Mouse (Mus musculus) WW6 (cell line): ENCODE data around the gene Mrps12.

ENCODE experiments used
- DNase-seq: peaks from one replicate; pipeline ENCODE4 v3.0.0-alpha.2; 2013; ENCODE audit warnings: low read depth, low spot score

Mrps12 gene

GRCm38 (mm10) chr7:28761907-28762306 lies 20.3 kb upstream of the Mrps12 start:
- no peak for DNase-seq

DNA sequence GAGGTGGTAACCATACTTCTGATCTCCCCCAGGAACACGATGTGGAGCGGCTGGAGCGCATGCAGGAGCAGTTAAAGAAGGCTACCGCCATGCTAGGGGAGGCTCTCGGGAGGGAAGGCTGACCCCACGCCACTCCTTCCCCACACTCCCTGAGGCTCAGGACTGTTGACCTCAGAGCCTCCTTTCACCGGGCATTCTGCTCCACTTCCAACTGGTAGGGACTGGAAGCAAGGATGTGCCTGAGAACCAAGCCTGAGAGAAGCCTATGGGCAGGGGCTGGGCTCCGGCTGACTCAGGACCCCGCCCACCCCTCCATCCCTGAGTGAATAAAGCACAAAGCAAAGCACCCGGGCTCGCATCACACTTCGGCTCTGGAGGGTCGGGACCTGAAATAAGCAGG lies 17.0 kb upstream of the Mrps12 start:
- DNase-seq, result no peak

GRCm38 (mm10) chr7:28756079-28756478 lies 14.5 kb upstream of the Mrps12 start, which contains the start of gene Ccer2:
Gene Ccer2, plus strand, starts transcription at chr7:28756174.
- DNase-seq, result no peak

GRCm38 (mm10) chr7:28749935-28750334 lies 8.3 kb upstream of the Mrps12 start:
- DNase-seq, result no peak

DNA sequence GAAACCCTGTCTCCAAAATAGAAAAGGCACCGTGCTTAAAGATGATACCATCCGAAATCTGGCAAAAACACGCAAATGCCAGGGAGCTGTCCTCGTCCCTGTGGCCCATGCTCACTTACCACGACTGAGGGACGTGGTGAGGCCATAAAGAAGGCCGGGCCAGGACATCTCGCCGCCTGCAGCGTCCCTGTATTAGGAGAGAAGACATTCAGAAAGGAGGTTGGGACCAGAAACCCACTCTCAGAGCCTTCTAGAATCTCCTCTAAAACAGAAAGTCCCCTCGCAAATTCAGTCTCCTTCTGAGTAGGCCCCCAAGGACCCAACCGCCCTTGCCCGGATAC lies 282 bp downstream of the Mrps12 start:
- DNase-seq, result no peak

- DNase-seq, result no peak
Observed at GRCm38 (mm10) chr7:28740949-28741348, 671 bp downstream of the Mrps12 start.

DNA sequence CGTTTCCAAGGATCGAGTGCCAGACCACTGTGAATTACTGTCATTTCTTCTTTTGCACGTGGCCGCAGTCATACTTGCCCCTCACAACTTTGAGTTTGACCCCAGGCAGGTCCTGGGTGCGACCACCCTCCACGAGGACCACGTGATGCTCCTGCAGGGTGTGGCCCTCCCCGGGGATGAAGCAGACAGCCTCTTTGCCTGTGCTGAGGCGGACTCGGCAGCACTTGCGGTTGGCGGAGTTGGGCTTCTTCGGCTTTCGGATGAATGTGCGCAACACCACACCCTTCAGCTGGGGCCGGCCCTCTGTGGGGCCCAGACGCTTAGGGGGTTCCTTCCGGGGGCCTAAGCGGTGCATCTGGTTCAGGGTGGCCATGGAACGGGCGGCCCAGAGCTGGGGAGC lies 1.8 kb downstream of the Mrps12 start:
- DNase-seq, result no peak

DNA sequence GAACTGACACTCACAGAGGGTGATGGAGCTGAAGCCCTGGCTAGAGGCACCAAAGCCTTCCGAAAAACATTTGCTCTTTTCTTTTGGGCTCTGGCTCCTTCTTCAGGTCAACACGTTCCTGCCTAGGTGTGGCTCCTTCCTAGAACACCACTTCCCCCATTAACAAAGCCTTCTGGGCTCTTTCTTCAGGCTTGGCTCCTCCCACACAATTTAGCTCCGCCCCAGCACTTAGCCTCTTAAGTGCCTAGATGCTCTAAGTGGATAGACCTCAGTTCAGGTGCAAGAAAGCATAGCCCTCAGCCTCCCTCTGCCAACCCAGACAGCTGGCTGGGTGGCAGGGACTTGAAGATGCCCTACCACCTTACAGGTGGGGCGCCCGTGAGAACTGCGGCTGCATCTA lies 5.9 kb downstream of the Mrps12 start:
- no peak for DNase-seq

GRCm38 (mm10) chr7:28733211-28733610 lies 8.4 kb downstream of the Mrps12 start:
- no peak for DNase-seq

DNA sequence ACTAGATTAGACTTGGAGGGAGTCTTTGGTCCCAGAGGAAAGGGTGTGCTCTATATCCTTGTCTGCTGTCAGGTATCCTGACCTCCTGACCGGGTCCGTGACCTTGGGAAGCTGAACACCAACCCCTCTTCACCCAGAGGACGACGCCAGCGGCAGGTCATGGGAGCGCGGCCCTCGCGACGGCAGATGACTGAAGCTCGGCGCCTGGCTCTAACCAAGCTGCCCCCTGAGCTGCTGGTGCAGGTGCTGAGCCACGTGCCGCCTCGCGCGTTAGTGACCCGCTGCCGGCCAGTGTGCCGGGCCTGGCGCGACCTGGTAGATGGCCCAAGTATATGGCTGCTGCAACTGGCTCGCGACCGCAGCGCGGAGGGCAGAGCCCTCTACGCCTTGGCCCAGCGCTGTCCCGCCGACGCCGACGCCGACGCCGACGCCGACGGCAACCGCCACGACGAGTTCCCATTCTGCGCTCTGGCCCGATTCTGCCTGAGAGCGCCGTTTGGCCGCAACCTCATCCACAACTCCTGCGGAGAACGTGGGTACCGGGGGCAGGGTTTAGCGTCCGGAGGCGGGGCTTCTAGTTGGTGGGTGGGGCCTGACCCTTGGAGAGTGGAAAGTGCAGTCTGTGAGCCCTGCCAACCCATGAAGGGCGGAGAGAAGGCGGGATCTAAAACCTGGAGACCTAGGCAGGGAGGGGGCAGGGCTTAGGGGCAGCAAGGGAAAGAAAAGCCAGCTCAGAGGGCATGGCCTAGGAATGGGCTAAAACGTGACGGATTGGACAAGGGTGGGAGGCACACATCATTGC lies 9.1 kb downstream of the Mrps12 start:
- peak; percentile 89 for DNase-seq

DNA sequence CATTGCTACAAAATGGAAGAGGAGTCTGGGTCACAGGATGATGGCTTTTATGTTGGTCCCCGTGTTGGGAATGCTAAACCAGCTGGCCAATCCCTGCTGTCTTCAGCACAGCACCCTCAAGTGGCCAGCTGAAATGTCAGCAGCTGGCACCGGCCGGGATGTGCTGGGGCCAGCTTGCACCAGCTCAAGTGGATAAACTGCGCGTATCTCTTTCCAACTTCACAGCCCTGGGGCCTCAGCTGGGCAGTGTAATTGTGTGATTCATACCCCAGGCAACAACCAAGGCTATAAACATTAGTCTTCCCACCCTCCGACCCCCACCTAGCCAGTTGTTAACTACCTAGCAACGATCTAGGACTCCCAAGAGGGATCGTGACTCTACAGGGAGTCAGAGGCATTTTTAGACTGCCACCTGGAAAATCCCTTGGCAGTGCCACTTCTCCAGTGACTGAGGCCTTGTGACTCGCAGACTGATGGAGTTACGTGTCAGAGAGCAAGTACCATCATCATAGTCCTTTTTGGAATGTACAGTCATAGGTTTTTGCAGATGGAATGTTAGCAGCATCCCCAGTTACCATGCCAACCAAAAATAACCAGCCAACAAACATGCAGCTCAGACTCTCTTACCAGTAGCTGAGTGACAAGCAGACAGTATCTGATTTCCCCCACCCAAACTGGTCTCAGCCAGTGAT lies 13.8 kb downstream of the Mrps12 start:
- no peak for DNase-seq

GRCm38 (mm10) chr7:28726600-28726999 lies 15.0 kb downstream of the Mrps12 start:
- DNase-seq, result no peak

- DNase-seq, result no peak
Observed at GRCm38 (mm10) chr7:28724613-28725012, 17.0 kb downstream of the Mrps12 start.

DNA sequence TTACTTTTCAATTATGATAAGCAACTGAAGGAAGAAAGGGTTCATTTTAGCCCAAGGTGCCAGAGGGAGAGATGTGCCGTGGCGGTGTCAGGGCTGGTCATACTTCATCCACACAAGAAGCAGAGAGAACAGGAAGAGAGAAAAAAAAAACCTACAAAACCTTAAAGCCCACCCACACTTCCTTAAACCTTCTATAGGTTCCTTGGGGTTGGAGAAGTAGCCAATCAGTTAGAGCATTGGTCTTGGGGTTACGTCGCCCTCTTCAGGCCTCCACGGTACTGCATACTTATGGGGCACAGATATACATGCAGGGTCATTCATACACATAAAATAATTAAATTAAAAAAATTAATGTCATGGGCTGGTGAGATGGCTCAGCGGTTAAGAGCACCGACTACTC lies 19.5 kb downstream of the Mrps12 start:
- DNase-seq, result no peak

DNA sequence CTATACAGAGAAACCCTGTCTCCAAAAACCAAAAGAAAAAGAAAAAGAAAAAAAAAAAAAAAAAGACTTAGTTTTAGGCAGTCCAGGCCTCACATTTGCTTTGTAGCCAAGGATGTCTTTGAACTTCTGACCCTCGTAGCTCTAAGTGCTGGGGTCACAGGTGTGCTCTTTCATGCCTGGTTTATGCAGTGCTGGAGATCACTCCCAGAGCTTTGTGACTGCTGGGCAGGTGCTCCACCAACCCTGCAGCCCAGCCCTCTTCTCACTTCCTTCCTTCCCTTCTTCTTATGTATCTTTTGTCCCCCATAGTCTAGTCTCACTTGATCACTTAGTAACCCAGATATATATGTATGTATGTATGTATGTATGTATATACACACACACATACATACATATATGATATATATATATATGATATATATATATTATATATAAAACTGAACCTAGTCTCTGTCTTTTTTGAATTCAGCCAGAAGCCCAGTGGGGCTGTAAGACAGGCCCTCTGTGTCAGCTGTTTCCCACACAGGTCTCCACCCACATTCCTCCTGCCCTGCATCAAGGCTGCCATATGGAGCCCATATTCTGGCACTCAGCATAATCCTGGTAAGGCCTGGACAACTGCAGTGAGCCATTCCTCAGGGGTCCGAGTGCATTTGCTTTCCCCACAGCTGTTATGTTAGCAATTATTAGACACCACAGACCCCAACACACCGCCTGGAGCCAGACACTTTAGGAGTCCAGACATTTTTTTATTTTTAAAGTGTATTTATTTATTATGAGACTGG lies 20.7 kb downstream of the Mrps12 start:
- no peak for DNase-seq

DNA sequence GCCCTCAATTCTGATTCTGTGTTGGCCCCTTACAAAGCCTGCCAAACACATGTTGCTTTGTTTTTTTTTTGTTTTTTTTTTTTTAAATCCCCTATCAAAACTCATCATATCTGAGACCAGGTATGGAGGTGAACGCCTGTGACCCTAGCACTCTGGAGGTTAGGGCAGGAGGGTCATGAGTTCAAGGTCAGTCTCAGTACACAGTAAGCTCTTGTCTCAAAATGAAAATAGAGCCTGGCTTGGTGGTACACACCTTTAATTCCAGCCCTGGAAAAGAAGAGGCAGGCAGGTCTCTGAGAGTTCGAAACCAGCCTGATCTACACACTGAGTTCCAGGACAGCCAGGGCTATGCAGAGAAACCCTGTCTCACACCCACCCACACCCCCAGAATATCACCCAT lies 22.0 kb downstream of the Mrps12 start:
- no peak for DNase-seq

- no peak for DNase-seq
Observed at GRCm38 (mm10) chr7:28719159-28719558, 22.5 kb downstream of the Mrps12 start.

DNA sequence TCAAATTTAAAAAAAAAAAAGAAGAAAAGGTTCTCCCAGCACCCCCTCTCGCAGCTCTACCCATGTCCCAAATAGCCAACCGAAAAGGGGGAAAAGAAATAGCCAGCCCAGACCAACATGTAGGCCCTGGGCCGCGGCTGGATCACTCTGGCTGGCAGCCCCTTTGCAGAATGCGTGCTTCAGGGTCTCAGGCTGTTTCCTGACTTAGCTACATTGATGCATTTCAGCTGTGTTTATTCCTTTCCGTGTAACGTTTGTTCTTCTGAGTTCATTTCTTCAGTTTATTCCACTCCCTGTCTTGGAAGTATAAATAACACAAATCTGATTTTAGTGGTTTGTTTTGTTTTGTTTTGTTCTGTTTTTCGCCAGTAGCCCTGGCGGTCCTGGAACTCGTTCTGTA lies 23.9 kb downstream of the Mrps12 start:
- no peak for DNase-seq

DNA sequence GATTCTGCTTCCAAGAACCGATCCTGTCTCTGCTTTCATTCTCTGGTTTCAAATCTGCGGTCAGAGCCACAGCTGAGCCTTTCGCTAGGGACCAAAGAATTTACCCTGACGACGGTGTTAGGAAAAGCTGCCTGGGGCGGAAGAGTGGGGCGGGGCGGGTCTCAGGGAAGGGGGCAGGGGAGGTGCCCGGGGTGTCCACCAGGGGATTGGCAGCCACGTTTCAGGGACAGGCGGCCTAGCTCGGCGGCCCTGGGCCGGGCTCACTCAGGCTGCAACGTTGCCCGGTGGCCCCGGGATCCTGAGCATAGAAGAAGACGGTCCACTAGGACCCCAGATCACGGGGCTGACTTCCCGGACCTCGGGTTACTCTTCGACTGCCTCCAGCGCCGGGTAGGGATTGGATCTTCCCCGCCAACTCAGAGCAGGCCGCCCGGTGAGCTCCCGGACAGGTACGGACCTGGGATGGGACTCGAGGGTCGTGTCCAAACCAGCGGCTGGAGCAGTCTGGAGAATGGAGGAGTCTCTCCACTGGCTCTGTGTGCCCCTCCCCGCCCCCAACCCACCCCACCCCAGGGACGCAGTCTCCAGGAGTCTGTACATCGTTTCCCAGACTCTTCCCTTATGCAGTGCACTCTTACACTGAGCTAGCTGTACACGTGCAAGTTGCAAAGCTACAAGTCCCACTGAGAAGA lies 24.9 kb downstream of the Mrps12 start, which contains the start of gene Fbxo17:
Gene Fbxo17 (plus strand): TSS at position 215 of the 692 bp plus-strand sequence.
- no peak for DNase-seq

DNA sequence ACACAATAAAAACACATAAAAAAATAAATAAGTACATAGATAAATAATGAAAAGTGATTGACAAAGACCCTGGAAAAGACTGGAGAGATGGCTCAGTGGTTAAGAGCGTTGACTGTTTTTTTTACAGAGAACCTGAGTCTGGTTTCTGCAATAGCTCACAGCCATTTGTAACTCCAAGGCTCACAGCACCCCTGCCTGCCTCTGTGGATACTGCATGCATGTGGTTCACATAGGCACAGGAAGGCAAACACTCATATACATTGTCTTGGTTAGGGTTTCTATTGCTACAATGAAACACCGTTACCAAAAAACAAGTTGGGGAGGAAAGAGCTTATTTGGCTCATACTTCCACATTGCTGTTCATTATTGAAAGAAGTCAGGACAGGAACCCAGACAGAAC lies 26.0 kb downstream of the Mrps12 start:
- no peak for DNase-seq

DNA sequence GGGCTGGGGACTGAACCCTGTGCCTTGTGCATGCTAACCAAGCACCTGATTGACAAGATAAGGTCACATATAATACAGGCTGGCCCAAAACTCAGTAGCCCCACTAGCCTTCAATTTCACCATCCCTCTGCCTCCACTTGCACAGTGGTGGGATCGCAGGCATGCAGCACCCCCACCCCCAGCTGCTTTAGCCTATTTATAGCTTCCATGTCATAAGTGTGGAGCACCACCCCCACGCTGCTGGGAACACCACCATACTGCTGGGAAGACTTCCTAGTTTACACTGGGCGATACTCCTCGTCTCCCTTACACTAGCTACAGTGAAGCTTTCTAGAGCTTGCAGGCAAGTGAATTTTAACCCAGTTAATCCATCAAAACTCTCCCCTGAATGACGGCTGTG lies 27.0 kb downstream of the Mrps12 start:
- no peak for DNase-seq

DNA sequence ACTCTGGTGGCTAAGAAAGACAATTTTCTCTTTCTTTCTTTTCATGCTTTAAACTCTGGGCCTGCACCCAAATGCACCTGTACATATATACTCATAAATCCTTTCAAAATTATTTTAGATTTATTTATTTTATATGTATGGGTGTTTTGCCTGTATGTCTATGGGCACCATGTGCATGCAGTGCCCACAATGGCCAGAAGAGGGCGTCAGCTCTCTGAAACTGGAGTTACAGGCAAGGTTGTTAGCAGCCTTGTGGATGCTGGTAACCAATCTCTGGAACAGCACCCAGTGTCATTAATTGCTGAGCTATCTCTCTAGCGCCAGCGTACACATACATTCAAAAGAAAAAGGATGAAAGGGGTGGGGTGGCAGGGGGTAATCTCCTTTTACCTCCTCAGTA lies 30.7 kb downstream of the Mrps12 start:
- no peak for DNase-seq
